Mouse (Mus musculus) layer of hippocampus, adult 8-10 months (tissue): ENCODE measurements around the gene Oit3. TPM values are rescaled to one million over a fixed set of nuclear protein-coding genes. Genes with fewer than 3 reads are reported as not detected.

Experiments used
- total RNA-seq, 4 experiments: library from RNA; stranded (reverse); gene quantifications; 2 replicates each; pipeline ENCODE4 v1.2.4; 2022

The Oit3 gene
- total RNA-seq, 4 experiments from 2014 or later = 0.31 TPM; not detected in 3

Other genes starting within 250 kb of the Oit3 start
- gene Sept10, start 219.9 kb downstream of the Oit3 start, total RNA-seq = 10 to 100 TPM in 1 of 4 experiments, 1 to 10 TPM in 3; 7.7 to 10.8 (median 9.0) TPM
- gene Sowahc, start 219.8 kb downstream of the Oit3 start, total RNA-seq = 10 to 100 TPM in 2 of 4 experiments, 1 to 10 TPM in 2; 6.4 to 13.3 (median 10.6) TPM
- gene P4ha1, start 118.5 kb downstream of the Oit3 start, total RNA-seq = 10 to 100 TPM; 42.7 to 63.8 (median 50.2) TPM
- 10 to 100 TPM; 11.3 to 59.5 (median 37.4) TPM for gene Gm10273, start 46.1 kb downstream of the Oit3 start, total RNA-seq
- not detected for gene Pla2g12b, start 38.1 kb downstream of the Oit3 start, total RNA-seq
- gene Gm10322, start 174.3 kb upstream of the Oit3 start, total RNA-seq = not detected
- 10 to 100 TPM; 45.3 to 51.6 (median 47.1) TPM for gene Mcu, start 174.9 kb upstream of the Oit3 start, total RNA-seq